Comparison of ENCODE assay signal across 26 mouse cellular contexts in the genomic region with DNA sequence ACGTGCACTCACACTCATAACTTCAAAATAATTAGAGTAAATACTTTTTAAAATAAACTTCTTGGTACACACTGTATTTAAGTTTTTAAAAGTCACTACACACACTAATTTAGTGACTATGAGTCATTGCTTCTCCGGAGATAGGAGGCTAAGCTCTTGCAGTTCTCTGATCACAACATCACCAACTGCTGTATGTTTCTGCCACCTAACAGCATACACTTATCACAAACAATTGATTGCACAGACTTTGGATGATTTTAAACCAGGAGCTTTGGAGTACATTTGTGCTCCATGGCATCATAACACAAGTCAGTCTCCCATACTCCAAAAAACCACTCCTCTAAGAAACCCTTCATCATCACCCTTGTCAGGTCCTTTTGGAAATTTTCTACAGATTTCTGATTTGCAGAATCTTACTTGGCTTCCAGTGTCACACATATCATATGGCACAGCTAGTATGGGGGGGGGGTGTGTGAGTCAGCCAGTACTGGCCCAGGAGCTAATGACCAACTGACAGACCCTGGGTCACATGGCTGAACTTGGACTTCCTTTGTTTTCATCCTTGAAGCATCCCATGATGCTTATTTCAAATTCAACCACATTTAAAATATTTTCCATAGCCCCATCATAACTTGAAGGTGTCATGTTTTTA.
"Had no signal": no experiment of that assay in that cellular context is flagged by ENCODE, and none has a peak within 500 bp of the region (broad histone marks: within the 10 kb centered on the region; RNA-seq: fewer than 3 reads in every experiment).

No protein-coding gene starts in this region.

- H3K9me3 ChIP-seq: heart, embryonic 13.5 days; heart, embryonic 15.5 days; hindbrain, embryonic 10.5 days; hindbrain, embryonic 12.5 days; intestine, embryonic 15.5 days; limb, embryonic 10.5 days; limb, embryonic 12.5 days had no signal

- H3K4me2 ChIP-seq: heart, embryonic 11.5 days; heart, embryonic 13.5 days; heart, embryonic 15.5 days; hindbrain, embryonic 12.5 days; hindbrain, embryonic 14.5 days; intestine, embryonic 15.5 days; limb, embryonic 12.5 days had no signal

- DNase-seq: gastrocnemius, adult 2 months; gastrocnemius, postnatal 10 days; gastrocnemius, postnatal 25 days; heart, adult 2 months; heart, postnatal 14 days; heart, postnatal 4 days; kidney, adult 18-20 months; kidney, adult 8-10 months; kidney, postnatal 10 days; kidney, postnatal 25 days; kidney, postnatal 4 days had no signal

- H3K4me3 ChIP-seq: gastrocnemius, adult 2 months; heart, adult 2 months; heart, embryonic 13.5 days; heart, embryonic 15.5 days; hindbrain, embryonic 10.5 days; hindbrain, embryonic 12.5 days; intestine, embryonic 15.5 days; layer of hippocampus, adult 2 months; left cerebral cortex, adult 2 months; limb, embryonic 10.5 days; limb, embryonic 12.5 days had no signal

- H3K9ac ChIP-seq: heart, embryonic 13.5 days; heart, embryonic 15.5 days; hindbrain, embryonic 12.5 days; hindbrain, embryonic 14.5 days; intestine, embryonic 15.5 days; limb, embryonic 12.5 days had no signal

- ATAC-seq: forebrain, embryonic 16.5 days; hindbrain, embryonic 16.5 days; inflammation-experienced regulatory T-cells, adult 6 months; intestine, embryonic 15.5 days; intestine, postnatal 0 days had no signal

- H3K27ac ChIP-seq: gastrocnemius, adult 2 months; heart, adult 2 months; heart, embryonic 13.5 days; heart, embryonic 15.5 days; hindbrain, embryonic 10.5 days; hindbrain, embryonic 12.5 days; hindbrain, embryonic 14.5 days; intestine, embryonic 15.5 days; layer of hippocampus, adult 2 months; left cerebral cortex, adult 2 months; limb, embryonic 10.5 days; limb, embryonic 12.5 days had no signal

- H3K4me1 ChIP-seq: hindbrain, embryonic 10.5 days; hindbrain, embryonic 12.5 days; intestine, embryonic 15.5 days; limb, embryonic 10.5 days had no signal

- H3K27me3 ChIP-seq: heart, embryonic 13.5 days; heart, embryonic 15.5 days; hindbrain, embryonic 12.5 days; intestine, embryonic 15.5 days; limb, embryonic 12.5 days had no signal

- H3K36me3 ChIP-seq: heart, embryonic 13.5 days; heart, embryonic 15.5 days; hindbrain, embryonic 10.5 days; hindbrain, embryonic 12.5 days; intestine, embryonic 15.5 days; limb, embryonic 10.5 days; limb, embryonic 12.5 days had no signal
